Mouse (Mus musculus): ENCODE results near the gene Rasl11b.

The Rasl11b gene

GRCm38 (mm10) chr5:74184607-74185006, 10.5 kb upstream of the Rasl11b start:
- DNase-seq (ENCODE audit: extremely low read depth, insufficient read length, low spot score), result peak; percentile 37

GRCm38 (mm10) chr5:74188076-74188475, 7.0 kb upstream of the Rasl11b start:
- DNase-seq (ENCODE audit: extremely low read depth, insufficient read length, low spot score), result no peak

- DNase-seq (ENCODE audit: extremely low read depth, insufficient read length, low spot score), result no peak
Observed at GRCm38 (mm10) chr5:74188886-74189285, 6.2 kb upstream of the Rasl11b start.

- no peak for DNase-seq (ENCODE audit: extremely low read depth, insufficient read length, low spot score)
Observed at GRCm38 (mm10) chr5:74189484-74190160, 5.5 kb upstream of the Rasl11b start.

- DNase-seq (ENCODE audit: extremely low read depth, insufficient read length, low spot score), result peak; percentile 60
Observed at GRCm38 (mm10) chr5:74190161-74190491, 5.0 kb upstream of the Rasl11b start.

- peak; percentile 42 for DNase-seq (ENCODE audit: extremely low read depth, insufficient read length, low spot score)
Observed at GRCm38 (mm10) chr5:74190911-74191310, 4.2 kb upstream of the Rasl11b start.

GRCm38 (mm10) chr5:74193008-74193407, 2.1 kb upstream of the Rasl11b start:
- no peak for DNase-seq (ENCODE audit: extremely low read depth, insufficient read length, low spot score)

GRCm38 (mm10) chr5:74193626-74194025, 1.5 kb upstream of the Rasl11b start:
- DNase-seq (ENCODE audit: extremely low read depth, insufficient read length, low spot score), result no peak

GRCm38 (mm10) chr5:74194027-74194840, 852 bp upstream of the Rasl11b start:
- no peak for DNase-seq (ENCODE audit: extremely low read depth, insufficient read length, low spot score)

GRCm38 (mm10) chr5:74195614-74196306, 674 bp downstream of the Rasl11b start:
- DNase-seq (ENCODE audit: extremely low read depth, insufficient read length, low spot score), result no peak

- no peak for DNase-seq (ENCODE audit: extremely low read depth, insufficient read length, low spot score)
Observed at GRCm38 (mm10) chr5:74196307-74196618, 1.2 kb downstream of the Rasl11b start.

- DNase-seq (ENCODE audit: extremely low read depth, insufficient read length, low spot score), result no peak
Observed at GRCm38 (mm10) chr5:74197541-74198330, 2.6 kb downstream of the Rasl11b start.

- DNase-seq (ENCODE audit: extremely low read depth, insufficient read length, low spot score), result no peak
Observed at GRCm38 (mm10) chr5:74198446-74198845, 3.4 kb downstream of the Rasl11b start.

GRCm38 (mm10) chr5:74199793-74200192, 4.7 kb downstream of the Rasl11b start:
- DNase-seq (ENCODE audit: extremely low read depth, insufficient read length, low spot score), result no peak

- DNase-seq (ENCODE audit: extremely low read depth, insufficient read length, low spot score), result no peak
Observed at GRCm38 (mm10) chr5:74200481-74200880, 5.4 kb downstream of the Rasl11b start.

- DNase-seq (ENCODE audit: extremely low read depth, insufficient read length, low spot score), result no peak
Observed at GRCm38 (mm10) chr5:74201570-74202357, 6.7 kb downstream of the Rasl11b start.

GRCm38 (mm10) chr5:74202515-74202914, 7.4 kb downstream of the Rasl11b start:
- no peak for DNase-seq (ENCODE audit: extremely low read depth, insufficient read length, low spot score)

- DNase-seq (ENCODE audit: extremely low read depth, insufficient read length, low spot score), result no peak
Observed at GRCm38 (mm10) chr5:74204465-74204864, 9.4 kb downstream of the Rasl11b start.

GRCm38 (mm10) chr5:74205509-74205908, 10.4 kb downstream of the Rasl11b start:
- DNase-seq (ENCODE audit: extremely low read depth, insufficient read length, low spot score), result no peak

- DNase-seq (ENCODE audit: extremely low read depth, insufficient read length, low spot score), result no peak
Observed at GRCm38 (mm10) chr5:74206038-74206437, 11.0 kb downstream of the Rasl11b start.
